Mouse (Mus musculus) NIH3T3 (cell line): Measurements from ENCODE around the gene Jarid2.
"Not testable (repeated sequence)": the region's sequence is repeated elsewhere in the genome, so short reads cannot be mapped to it uniquely, and the experiment has no call there.

Experiments used
- DNase-seq: peaks from one replicate; pipeline ENCODE4 v3.0.0-alpha.2; 2012; ENCODE audit warnings: low read depth

The Jarid2 gene

GRCm38 (mm10) chr13:44729424-44729971 is at the start of gene Jarid2:
TSS of gene Jarid2 (plus strand) at chr13:44729474.
- DNase-seq: peak; percentile 15

- peak; percentile 66 for DNase-seq
Observed at GRCm38 (mm10) chr13:44681051-44681450, 48.2 kb upstream of the Jarid2 start.

- no peak for DNase-seq
Observed at GRCm38 (mm10) chr13:44688140-44688539, 41.1 kb upstream of the Jarid2 start.

- DNase-seq: no peak
Observed at GRCm38 (mm10) chr13:44697628-44698027, 31.6 kb upstream of the Jarid2 start.

GRCm38 (mm10) chr13:44704036-44704801 is 25.1 kb upstream of the Jarid2 start:
- DNase-seq: peak; percentile 62

GRCm38 (mm10) chr13:44705031-44705742 is 24.1 kb upstream of the Jarid2 start:
- DNase-seq: no peak

- DNase-seq: no peak
Observed at GRCm38 (mm10) chr13:44705743-44706044, 23.6 kb upstream of the Jarid2 start.

GRCm38 (mm10) chr13:44706206-44706915 is 22.9 kb upstream of the Jarid2 start:
- no peak for DNase-seq

- no peak for DNase-seq
Observed at GRCm38 (mm10) chr13:44707176-44707575, 22.1 kb upstream of the Jarid2 start.

- DNase-seq: no peak
Observed at GRCm38 (mm10) chr13:44708336-44709017, 20.8 kb upstream of the Jarid2 start.

GRCm38 (mm10) chr13:44709747-44710480 is 19.4 kb upstream of the Jarid2 start:
- DNase-seq: no peak

- no peak for DNase-seq
Observed at GRCm38 (mm10) chr13:44711062-44711461, 18.2 kb upstream of the Jarid2 start.

GRCm38 (mm10) chr13:44711882-44712281 is 17.4 kb upstream of the Jarid2 start:
- DNase-seq: no peak

GRCm38 (mm10) chr13:44715187-44715885 is 13.9 kb upstream of the Jarid2 start:
- DNase-seq: no peak

GRCm38 (mm10) chr13:44717838-44718237 is 11.4 kb upstream of the Jarid2 start:
- no peak for DNase-seq

GRCm38 (mm10) chr13:44718465-44718864 is 10.8 kb upstream of the Jarid2 start:
- not testable (repeated sequence) for DNase-seq

- no peak for DNase-seq
Observed at GRCm38 (mm10) chr13:44720094-44720493, 9.2 kb upstream of the Jarid2 start.

GRCm38 (mm10) chr13:44721891-44722547 is 7.3 kb upstream of the Jarid2 start:
- DNase-seq: no peak

- DNase-seq: not testable (repeated sequence)
Observed at GRCm38 (mm10) chr13:44723522-44723921, 5.8 kb upstream of the Jarid2 start.
